Mouse (Mus musculus) pancreas, adult 10 weeks (tissue): ENCODE data around the gene Cep78. TPM values are rescaled to one million over a fixed set of nuclear protein-coding genes. Genes with fewer than 3 reads are reported as not detected.

Experiments used
- polyA plus RNA-seq: library from polyadenylated mRNA; stranded (reverse); fragments of 350-450 nt; fragmentation: Illumina TruSeq; extraction: RNeasy Lipid Tissue Mini Kit (QIAGEN cat#74804); gene quantifications from one replicate; pipeline ENCODE4 v1.2.3, GENCODE M21; 2015; ENCODE audit warnings: low read depth, low replicate concordance; ENCODE audit not compliant: insufficient read depth

The Cep78 gene
- polyA plus RNA-seq: 3.5 TPM

GRCm38 (mm10) chr19:15984449-15985171 is at the start of gene Cep78:
TSS of gene Cep78 (minus strand) at chr19:15984989.

GRCm38 (mm10) chr19:15947237-15947636 is 37.6 kb downstream of the Cep78 start, which contains the start of gene Psat1:
TSS of gene Psat1 (minus strand) at chr19:15947337.

Other genes with a start within 250 kb of the Cep78 start
- 15.8 TPM for gene Psat1, start 37.7 kb downstream of the Cep78 start, polyA plus RNA-seq
- 9.1 TPM for gene Gnaq, start 147.8 kb upstream of the Cep78 start, polyA plus RNA-seq